Mouse (Mus musculus): ENCODE measurements around the gene Tex37. TPM values are rescaled to one million over a fixed set of nuclear protein-coding genes. Genes with fewer than 3 reads are reported as not detected.

Gene Tex37
- not detected in 2 replicates for polyA plus RNA-seq (2015; fragmentation: Nextera tagmentation; extraction: Ambion mirVana)

- WGBS (ENCODE audit: insufficient replicate concordance): 56% methylated on average over 3 of the region's 3 CpGs
- Histone ChIP-seq H3K9ac (ENCODE audit: low read depth, low read length) (no peak within 1 kb of the TSS), H3K27ac (ENCODE audit: low read length) (no peak within 1 kb of the TSS), H3K9me3 (replicated peaks; ENCODE audit: control insufficient read depth, low read length) (no peaks in the 10 kb centered on the region), H3K36me3 (ENCODE audit: control insufficient read depth, insufficient read depth) (no peaks in the 10 kb centered on the region), H3K27me3 (ENCODE audit: control insufficient read depth, insufficient read depth, low read depth, low read length) (peaks cover 10% of the 10 kb centered on the region), H3K4me3 (ENCODE audit: low read depth, low read length) (no peak within 1 kb of the TSS), H3K4me1 (ENCODE audit: control insufficient read depth, low read depth, low read length) (no peaks in the 10 kb centered on the region), H3K4me2 (ENCODE audit: low read depth, low read length) (no peak within 1 kb of the TSS)
- no peak for ATAC-seq (ENCODE audit: low read depth)
These were observed at the start of gene Tex37 for GRCm38 (mm10) chr6:70918827-70919226. Gene Tex37 (minus strand): TSS chr6:70918927.

DNA sequence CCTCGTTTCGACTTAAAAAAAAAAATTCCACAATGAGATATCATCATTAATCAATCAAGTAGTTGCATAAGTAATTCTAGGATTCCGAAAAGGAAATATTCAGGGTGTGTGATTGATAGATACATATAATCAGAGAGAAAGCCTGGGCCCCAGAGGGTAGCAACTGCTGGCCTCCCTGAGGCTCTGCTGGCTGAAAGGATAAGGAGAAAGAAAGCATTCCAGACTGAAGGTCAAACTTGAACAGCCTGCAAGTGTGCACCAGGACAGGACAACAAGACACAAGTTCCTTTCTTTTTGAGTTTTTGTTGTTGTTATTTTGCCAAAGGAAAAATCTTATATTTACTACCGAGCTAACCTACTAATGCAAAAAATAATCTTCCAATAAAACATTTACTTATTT, 49.6 kb upstream of the Tex37 start:
- 52% methylated on average over 4 of the region's 4 CpGs for WGBS (ENCODE audit: insufficient replicate concordance)
- no peak overlapping the region for H3K4me3 ChIP-seq (ENCODE audit: low read depth, low read length)

DNA sequence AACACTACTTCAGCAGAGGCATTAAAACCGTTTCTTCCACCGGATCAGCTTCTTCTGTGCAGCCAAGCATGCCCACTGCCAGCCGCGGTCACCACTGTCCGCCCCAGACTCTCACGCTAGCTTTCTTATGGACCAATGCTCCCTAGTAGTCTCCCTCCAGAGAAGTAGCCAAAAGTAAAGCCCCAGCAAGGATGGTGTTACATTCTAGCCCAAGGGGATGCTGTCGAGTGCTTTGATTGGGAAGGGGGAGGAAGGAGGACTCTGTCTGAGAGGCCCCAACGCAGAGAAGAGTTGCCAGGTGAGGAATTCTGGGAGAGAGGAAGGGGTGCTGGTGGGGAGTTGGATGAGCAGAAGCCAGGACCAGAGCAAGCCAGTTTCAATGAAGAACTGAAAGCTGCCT, 48.7 kb upstream of the Tex37 start:
- peaks cover 3% of the 10 kb centered on the region for H3K27me3 ChIP-seq (ENCODE audit: control insufficient read depth, insufficient read depth, low read depth, low read length)
- no peak overlapping the region for H3K4me3 ChIP-seq (ENCODE audit: low read depth, low read length)
- no peaks in the 10 kb centered on the region for H3K4me1 ChIP-seq (ENCODE audit: control insufficient read depth, low read depth, low read length)
- H3K9ac ChIP-seq (ENCODE audit: low read depth, low read length): no peak overlapping the region
- 5% methylated on average over 7 of the region's 8 CpGs for WGBS (ENCODE audit: insufficient replicate concordance)
- no peak overlapping the region for H3K27ac ChIP-seq (ENCODE audit: low read length)
- H3K9me3 ChIP-seq (replicated peaks; ENCODE audit: control insufficient read depth, low read length): no peaks in the 10 kb centered on the region
- no peaks in the 10 kb centered on the region for H3K36me3 ChIP-seq (ENCODE audit: control insufficient read depth, insufficient read depth)
- H3K4me2 ChIP-seq (ENCODE audit: low read depth, low read length): no peak overlapping the region
- no peak for ATAC-seq (ENCODE audit: low read depth)

More for the DNA sequence above, 49.6 kb upstream of the Tex37 start:
- Histone ChIP-seq H3K4me2 (ENCODE audit: low read depth, low read length) (no peak overlapping the region), H3K36me3 (ENCODE audit: control insufficient read depth, insufficient read depth) (no peaks in the 10 kb centered on the region), H3K9me3 (replicated peaks; ENCODE audit: control insufficient read depth, low read length) (no peaks in the 10 kb centered on the region), H3K27ac (ENCODE audit: low read length) (no peak overlapping the region), H3K4me1 (ENCODE audit: control insufficient read depth, low read depth, low read length) (no peaks in the 10 kb centered on the region), H3K9ac (ENCODE audit: low read depth, low read length) (no peak overlapping the region), H3K27me3 (ENCODE audit: control insufficient read depth, insufficient read depth, low read depth, low read length) (peaks cover 3% of the 10 kb centered on the region)
- no peak for ATAC-seq (ENCODE audit: low read depth)

DNA sequence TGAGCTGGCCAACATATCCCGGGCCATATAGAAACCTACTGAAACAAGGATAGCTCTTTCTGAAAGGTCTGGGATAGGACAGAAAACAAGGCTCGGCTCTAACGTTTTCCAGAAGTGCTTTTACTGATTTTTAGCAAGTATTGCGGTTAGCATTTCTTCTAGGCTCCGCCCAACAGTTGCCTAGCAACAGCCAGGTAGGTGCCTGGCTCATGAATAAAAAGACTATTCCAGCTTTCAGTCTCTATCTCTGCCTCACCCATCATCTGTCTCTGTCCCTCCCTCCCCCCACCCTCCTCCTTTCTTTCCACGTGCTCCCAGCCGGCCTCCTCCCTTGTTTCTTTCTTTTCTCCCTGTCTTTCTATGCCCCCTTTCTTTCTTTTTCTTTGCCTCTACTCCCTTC, 47.0 kb upstream of the Tex37 start:
- H3K36me3 ChIP-seq (ENCODE audit: control insufficient read depth, insufficient read depth): no peaks in the 10 kb centered on the region
- peaks cover 3% of the 10 kb centered on the region for H3K27me3 ChIP-seq (ENCODE audit: control insufficient read depth, insufficient read depth, low read depth, low read length)
- H3K9ac ChIP-seq (ENCODE audit: low read depth, low read length): no peak overlapping the region
- no peak overlapping the region for H3K4me2 ChIP-seq (ENCODE audit: low read depth, low read length)
- no peak overlapping the region for H3K4me3 ChIP-seq (ENCODE audit: low read depth, low read length)
- WGBS (ENCODE audit: insufficient replicate concordance): 26% methylated on average over 7 of the region's 7 CpGs
- no peak overlapping the region for H3K27ac ChIP-seq (ENCODE audit: low read length)
- no peak for ATAC-seq (ENCODE audit: low read depth)
- no peaks in the 10 kb centered on the region for H3K4me1 ChIP-seq (ENCODE audit: control insufficient read depth, low read depth, low read length)
- H3K9me3 ChIP-seq (replicated peaks; ENCODE audit: control insufficient read depth, low read length): no peaks in the 10 kb centered on the region

DNA sequence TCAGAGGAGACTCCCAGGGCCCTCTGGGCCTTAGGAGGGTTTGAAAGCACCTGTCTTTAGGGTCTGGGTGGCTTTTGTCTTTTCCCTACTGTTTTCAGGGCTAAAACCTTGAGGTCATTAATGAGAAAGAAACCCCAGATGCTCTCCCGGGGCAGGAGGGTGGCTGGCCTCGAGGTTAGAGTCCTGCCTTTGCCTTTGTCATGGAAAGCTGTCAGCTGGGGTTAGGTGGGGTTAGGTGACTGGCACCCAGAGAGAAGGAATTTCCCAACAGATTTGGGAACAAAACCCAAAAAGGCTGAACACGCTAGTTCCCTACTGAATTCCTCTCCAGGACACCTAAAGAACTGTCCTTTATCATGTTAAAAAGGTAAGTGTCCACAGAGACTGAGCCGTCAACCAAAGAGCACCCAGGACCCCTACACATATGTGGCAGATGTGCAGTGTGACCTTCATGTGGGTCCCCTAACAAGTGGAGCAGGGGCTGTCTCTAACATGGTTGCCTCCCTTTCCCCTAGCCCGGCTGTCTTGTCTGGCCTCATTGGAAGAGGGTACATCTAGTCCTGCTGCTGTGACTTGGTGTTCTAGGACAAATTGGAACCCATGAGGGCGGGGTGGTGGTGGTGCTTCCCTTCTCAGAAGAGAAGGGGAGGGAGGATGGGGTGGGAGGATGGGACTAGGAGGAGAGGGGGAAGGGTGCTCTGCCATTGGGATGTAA, 45.5 kb upstream of the Tex37 start:
- Histone ChIP-seq H3K4me3 (ENCODE audit: low read depth, low read length) (no peak overlapping the region), H3K9me3 (replicated peaks; ENCODE audit: control insufficient read depth, low read length) (no peaks in the 10 kb centered on the region), H3K4me1 (ENCODE audit: control insufficient read depth, low read depth, low read length) (no peaks in the 10 kb centered on the region), H3K9ac (ENCODE audit: low read depth, low read length) (no peak overlapping the region), H3K4me2 (ENCODE audit: low read depth, low read length) (no peak overlapping the region), H3K36me3 (ENCODE audit: control insufficient read depth, insufficient read depth) (no peaks in the 10 kb centered on the region), H3K27ac (ENCODE audit: low read length) (no peak overlapping the region), H3K27me3 (ENCODE audit: control insufficient read depth, insufficient read depth, low read depth, low read length) (peaks cover 3% of the 10 kb centered on the region)
- WGBS (ENCODE audit: insufficient replicate concordance): 38% methylated on average over 6 of the region's 6 CpGs
- no peak for ATAC-seq (ENCODE audit: low read depth)

- 15% methylated on average over 7 of the region's 7 CpGs for WGBS (ENCODE audit: insufficient replicate concordance)
- Histone ChIP-seq H3K9ac (ENCODE audit: low read depth, low read length) (no peak overlapping the region), H3K4me3 (ENCODE audit: low read depth, low read length) (no peak overlapping the region), H3K4me2 (ENCODE audit: low read depth, low read length) (no peak overlapping the region), H3K4me1 (ENCODE audit: control insufficient read depth, low read depth, low read length) (no peaks in the 10 kb centered on the region; the same call in 1 of the 2 replicates), H3K36me3 (ENCODE audit: control insufficient read depth, insufficient read depth) (no peaks in the 10 kb centered on the region), H3K9me3 (replicated peaks; ENCODE audit: control insufficient read depth, low read length) (no peaks in the 10 kb centered on the region), H3K27me3 (ENCODE audit: control insufficient read depth, insufficient read depth, low read depth, low read length) (peaks cover 59% of the 10 kb centered on the region), H3K27ac (ENCODE audit: low read length) (no peak overlapping the region)
- ATAC-seq (ENCODE audit: low read depth): no peak
These were observed 38.7 kb upstream of the Tex37 start for GRCm38 (mm10) chr6:70957341-70957940.

DNA sequence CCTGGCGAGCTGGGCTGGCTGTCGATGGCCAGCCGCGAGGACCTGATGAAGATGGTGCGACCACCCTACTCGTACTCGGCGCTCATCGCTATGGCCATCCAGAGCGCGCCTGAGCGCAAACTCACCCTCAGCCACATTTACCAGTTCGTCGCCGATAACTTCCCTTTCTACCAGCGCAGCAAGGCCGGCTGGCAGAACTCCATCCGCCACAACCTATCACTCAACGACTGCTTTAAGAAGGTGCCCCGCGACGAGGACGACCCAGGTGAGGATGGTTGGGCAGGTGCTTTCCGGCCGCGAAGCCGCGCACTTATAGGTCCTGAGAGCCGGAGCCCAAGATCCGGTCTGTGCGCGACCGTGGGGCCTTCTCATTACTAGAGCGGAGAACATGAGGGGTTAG, 38.2 kb upstream of the Tex37 start:
- H3K36me3 ChIP-seq (ENCODE audit: control insufficient read depth, insufficient read depth): no peaks in the 10 kb centered on the region
- no peak overlapping the region for H3K27ac ChIP-seq (ENCODE audit: low read length)
- peaks cover 59% of the 10 kb centered on the region for H3K27me3 ChIP-seq (ENCODE audit: control insufficient read depth, insufficient read depth, low read depth, low read length)
- peak overlapping the region; percentile 42; the same call in 1 of the 2 replicates for H3K4me2 ChIP-seq (ENCODE audit: low read depth, low read length)
- no peaks in the 10 kb centered on the region for H3K9me3 ChIP-seq (replicated peaks; ENCODE audit: control insufficient read depth, low read length)
- no peaks in the 10 kb centered on the region; the same call in 1 of the 2 replicates for H3K4me1 ChIP-seq (ENCODE audit: control insufficient read depth, low read depth, low read length)
- H3K4me3 ChIP-seq (ENCODE audit: low read depth, low read length): peak overlapping the region; percentile 32
- no peak for ATAC-seq (ENCODE audit: low read depth)
- WGBS (ENCODE audit: insufficient replicate concordance): 1% methylated on average over 34 of the region's 34 CpGs
- no peak overlapping the region for H3K9ac ChIP-seq (ENCODE audit: low read depth, low read length)

DNA sequence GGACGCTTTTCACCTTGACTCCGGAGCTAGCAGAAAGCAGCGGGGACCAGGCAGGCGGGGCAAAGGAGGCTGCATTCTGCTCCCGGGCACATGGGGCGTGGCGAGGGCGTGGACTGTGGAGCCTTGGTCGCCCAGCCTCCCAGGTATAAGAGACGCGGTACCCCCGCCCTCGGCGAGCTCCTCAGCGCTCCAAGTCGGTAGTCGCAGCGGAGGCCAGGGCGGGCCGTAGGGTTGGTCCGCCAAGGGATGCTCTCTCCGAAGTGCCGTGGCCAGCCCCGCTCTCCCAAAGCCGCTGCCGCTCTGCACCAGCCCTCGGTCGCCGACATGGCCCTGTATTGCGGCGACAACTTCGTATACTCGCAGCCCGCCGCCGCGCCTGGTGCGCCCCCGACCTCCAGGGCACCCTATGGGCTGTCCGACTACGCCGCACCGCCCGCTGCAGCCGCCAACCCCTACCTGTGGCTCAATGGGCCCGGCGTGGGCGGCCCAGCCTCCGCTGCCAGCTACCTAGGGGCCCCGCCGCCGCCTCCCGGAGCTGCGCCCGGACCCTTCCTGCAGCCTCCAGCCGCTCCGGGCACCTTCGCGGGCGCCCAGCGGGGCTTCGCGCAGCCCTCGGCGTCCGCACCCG, 37.7 kb upstream of the Tex37 start, which contains the start of gene Foxi3:
Gene Foxi3 (plus strand): TSS at position 247 of the 628 bp plus-strand sequence.
- ATAC-seq (ENCODE audit: low read depth): no peak
- WGBS (ENCODE audit: insufficient replicate concordance): under 1% methylated on average over 65 of the region's 67 CpGs

DNA sequence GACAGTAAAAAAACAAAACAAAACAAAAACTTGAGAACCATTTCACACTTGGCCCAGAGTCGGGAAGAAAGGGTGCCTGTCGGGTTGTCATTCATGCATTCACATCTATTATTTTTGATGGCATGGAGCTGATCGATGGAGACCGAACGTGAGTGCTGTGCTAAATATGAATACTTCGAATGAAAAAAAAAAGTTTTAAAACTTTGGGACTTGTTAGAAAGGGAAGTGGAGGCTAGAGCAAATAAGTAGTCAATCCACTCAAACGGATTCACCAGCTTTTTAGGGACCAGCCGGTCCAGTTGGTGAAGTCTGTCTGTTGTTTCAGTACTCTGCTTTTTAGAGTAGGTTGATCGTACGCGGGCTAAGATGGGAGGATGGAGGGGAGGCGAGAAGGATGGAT, 37.1 kb upstream of the Tex37 start:
- Histone ChIP-seq H3K36me3 (ENCODE audit: control insufficient read depth, insufficient read depth) (no peaks in the 10 kb centered on the region), H3K4me1 (ENCODE audit: control insufficient read depth, low read depth, low read length) (no peaks in the 10 kb centered on the region; the same call in 1 of the 2 replicates), H3K27me3 (ENCODE audit: control insufficient read depth, insufficient read depth, low read depth, low read length) (peaks cover 59% of the 10 kb centered on the region), H3K9me3 (replicated peaks; ENCODE audit: control insufficient read depth, low read length) (no peaks in the 10 kb centered on the region), H3K4me2 (ENCODE audit: low read depth, low read length) (peak overlapping the region; percentile 42; the same call in 1 of the 2 replicates), H3K4me3 (ENCODE audit: low read depth, low read length) (peak overlapping the region; percentile 32), H3K27ac (ENCODE audit: low read length) (no peak overlapping the region), H3K9ac (ENCODE audit: low read depth, low read length) (no peak overlapping the region)
- 3% methylated on average over 12 of the region's 12 CpGs for WGBS (ENCODE audit: insufficient replicate concordance)
- ATAC-seq (ENCODE audit: low read depth): no peak

More for the DNA sequence above, 37.7 kb upstream of the Tex37 start, which contains the start of gene Foxi3:
- Histone ChIP-seq H3K4me1 (ENCODE audit: control insufficient read depth, low read depth, low read length) (no peaks in the 10 kb centered on the region; the same call in 1 of the 2 replicates), H3K27ac (ENCODE audit: low read length) (no peak within 1 kb of the TSS), H3K9me3 (replicated peaks; ENCODE audit: control insufficient read depth, low read length) (no peaks in the 10 kb centered on the region), H3K9ac (ENCODE audit: low read depth, low read length) (no peak within 1 kb of the TSS), H3K4me3 (ENCODE audit: low read depth, low read length) (peak within 1 kb of the TSS; percentile 32), H3K4me2 (ENCODE audit: low read depth, low read length) (peak within 1 kb of the TSS; percentile 42), H3K27me3 (ENCODE audit: control insufficient read depth, insufficient read depth, low read depth, low read length) (peaks cover 59% of the 10 kb centered on the region), H3K36me3 (ENCODE audit: control insufficient read depth, insufficient read depth) (no peaks in the 10 kb centered on the region)

All from liver, embryonic 16.5 days (tissue).